Mouse (Mus musculus) MEL (cell line): Measurements from ENCODE around the gene Gm732. TPM values are rescaled to one million over a fixed set of nuclear protein-coding genes. Genes with fewer than 3 reads are reported as not detected.

ENCODE experiments used
- DNase-seq: peaks from one replicate; pipeline ENCODE4 v3.0.0; 2011; ENCODE audit warnings: low read depth, low spot score
- H3K27ac ChIP-seq: 2 replicates; pipeline ENCODE4 v1.5.1; 2012; ENCODE audit warnings: low read depth, mild to moderate bottlenecking, control low read depth, low read length, moderate library complexity; ENCODE audit not compliant: control insufficient read depth
- H3K27me3 ChIP-seq, 2 experiments: fragments of 150-350 bp in 1 of 2; sonication (generic) in 1 of 2; 2 replicates each; pipeline ENCODE4 v1.6.1; 2012; ENCODE audit warnings: low read length in 2 of 2, mild to moderate bottlenecking in 2 of 2, improper control_type of control experiment in 1 of 2, moderate library complexity in 1 of 2; ENCODE audit not compliant: insufficient read depth in 2 of 2, control insufficient read depth in 1 of 2
- H3K36me3 ChIP-seq, 2 experiments: 2 replicates each; pipeline ENCODE4 v1.6.1; 2012 to 2014; ENCODE audit warnings: low read length in 2 of 2, improper control_type of control experiment in 1 of 2, inconsistent platforms in 1 of 2, mild to moderate bottlenecking in 1 of 2; ENCODE audit not compliant: insufficient read depth in 2 of 2, control insufficient read depth in 1 of 2
- H3K4me1 ChIP-seq, 2 experiments: fragments of 150-350 bp in 1 of 2; sonication (generic) in 1 of 2; 2 replicates each; pipeline ENCODE4 v1.6.1; 2012; ENCODE audit warnings: low read length in 2 of 2, improper control_type of control experiment in 1 of 2, mild to moderate bottlenecking in 1 of 2; ENCODE audit not compliant: insufficient read depth in 2 of 2, control insufficient read depth in 1 of 2
- H3K4me3 ChIP-seq, 2 experiments: fragments of 150-350 bp in 1 of 2; sonication (generic) in 1 of 2; 2 replicates each; pipeline ENCODE4 v1.5.1; 2012; ENCODE audit warnings: low read depth in 2 of 2, low read length in 2 of 2, mild to moderate bottlenecking in 2 of 2, moderate library complexity in 2 of 2, control low read depth in 1 of 2, improper control_type of control experiment in 1 of 2; ENCODE audit not compliant: control insufficient read depth in 1 of 2, insufficient read depth in 1 of 2
- H3K79me2 ChIP-seq: 2 replicates; pipeline ENCODE4 v1.6.1; 2012; ENCODE audit warnings: mild to moderate bottlenecking, low read length, moderate library complexity; ENCODE audit not compliant: control insufficient read depth, poor library complexity, insufficient read depth
- H3K9ac ChIP-seq: 2 replicates; pipeline ENCODE4 v1.6.1; 2012; ENCODE audit warnings: low read depth, mild to moderate bottlenecking, control low read depth, low read length, moderate library complexity; ENCODE audit not compliant: control insufficient read depth, poor library complexity, severe bottlenecking
- H3K9me3 ChIP-seq: fragments of 150-350 bp; sonication (generic); replicated peaks from 2 replicates; pipeline ENCODE4 v1.6.1; 2012; ENCODE audit warnings: mild to moderate bottlenecking, low read length, improper control_type of control experiment, moderate library complexity; ENCODE audit not compliant: insufficient read depth
- BHLHE40 ChIP-seq: IDR thresholded peaks from 2 replicates; pipeline ENCODE4 v1.6.1; 2012; ENCODE audit warnings: low read depth, mild to moderate bottlenecking, inconsistent platforms, low read length, improper control_type of control experiment, borderline replicate concordance
- CTCF ChIP-seq, 3 experiments: IDR thresholded peaks in 2 of 3; conservative IDR thresholded peaks in 1 of 3; 2 replicates each; pipeline ENCODE4 v1.5.1; 2011 to 2012; ENCODE audit warnings: low read length in 3 of 3, low read depth in 2 of 3, mild to moderate bottlenecking in 2 of 3, improper control_type of control experiment in 1 of 3, inconsistent platforms in 1 of 3, mixed read lengths in 1 of 3, moderate library complexity in 1 of 3; ENCODE audit not compliant: control insufficient read depth in 1 of 3, insufficient read depth in 1 of 3, poor library complexity in 1 of 3, severe bottlenecking in 1 of 3
- GABPA ChIP-seq: IDR thresholded peaks from 2 replicates; pipeline ENCODE4 v1.6.1; 2012; ENCODE audit warnings: low read depth, mild to moderate bottlenecking, inconsistent platforms, low read length, improper control_type of control experiment, moderate library complexity
- MAZ ChIP-seq: IDR thresholded peaks from 2 replicates; pipeline ENCODE4 v1.6.1; 2012; ENCODE audit warnings: low read depth, mild to moderate bottlenecking, inconsistent platforms, low read length, improper control_type of control experiment
- NELFE ChIP-seq: IDR thresholded peaks from 2 replicates; pipeline ENCODE4 v1.6.1; 2011; ENCODE audit warnings: low read depth, low read length, improper control_type of control experiment
- NRF1 ChIP-seq: IDR thresholded peaks from 2 replicates; pipeline ENCODE4 v1.6.1; 2014; ENCODE audit warnings: low read depth, mild to moderate bottlenecking, inconsistent platforms, low read length, improper control_type of control experiment, moderate library complexity; ENCODE audit not compliant: poor library complexity, insufficient read depth, severe bottlenecking
- POLR2AphosphoS2 ChIP-seq: IDR thresholded peaks from 2 replicates; pipeline ENCODE4 v1.6.1; 2011; ENCODE audit warnings: low read length, improper control_type of control experiment
- POLR2AphosphoS5 ChIP-seq: IDR thresholded peaks from 2 replicates; pipeline ENCODE4 v1.6.1; 2012; ENCODE audit warnings: low read depth, borderline replicate concordance, mild to moderate bottlenecking, inconsistent platforms, low read length, moderate library complexity, mixed read lengths
- RCOR1 ChIP-seq: IDR thresholded peaks from 2 replicates; pipeline ENCODE4 v1.6.1; 2012; ENCODE audit warnings: low read depth, mild to moderate bottlenecking, inconsistent platforms, low read length, improper control_type of control experiment
- SIN3A ChIP-seq: IDR thresholded peaks from 2 replicates; pipeline ENCODE4 v1.6.1; 2012; ENCODE audit warnings: low read length, improper control_type of control experiment, inconsistent platforms
- TBP ChIP-seq: IDR thresholded peaks from 2 replicates; pipeline ENCODE4 v1.8.0; 2011; ENCODE audit warnings: low read depth, low read length, improper control_type of control experiment
- TCF12 ChIP-seq: IDR thresholded peaks from 2 replicates; pipeline ENCODE4 v1.6.1; 2014; ENCODE audit warnings: low read depth, mild to moderate bottlenecking, inconsistent platforms, low read length, improper control_type of control experiment, moderate library complexity
- USF2 ChIP-seq, 2 experiments: IDR thresholded peaks; 2 replicates each; pipeline ENCODE4 v1.6.1; 2011 to 2012; ENCODE audit warnings: improper control_type of control experiment in 2 of 2, low read length in 2 of 2, borderline replicate concordance in 1 of 2, inconsistent platforms in 1 of 2, low read depth in 1 of 2, mild to moderate bottlenecking in 1 of 2; ENCODE audit not compliant: insufficient read depth in 1 of 2
- ZNF384 ChIP-seq: IDR thresholded peaks from 2 replicates; pipeline ENCODE4 v1.6.1; 2012; ENCODE audit warnings: low read depth, mild to moderate bottlenecking, inconsistent platforms, low read length, improper control_type of control experiment
- polyA plus RNA-seq, 2 experiments: library from polyadenylated mRNA; stranded (reverse) in 1 of 2; unstranded in 1 of 2; fragments of >175 nt in 1 of 2; fragments of >200 nt in 1 of 2; gene quantifications; 2 replicates each; pipeline versions ENCODE4 v1.2.1 to v1.2.4; 2012; ENCODE audit warnings: low replicate concordance in 2 of 2, low read depth in 1 of 2; ENCODE audit not compliant: insufficient read length in 2 of 2, insufficient read depth in 1 of 2, missing spikeins in 1 of 2
- total RNA-seq: library from RNA; depleted of rRNA; stranded (reverse); fragments of 300-350 nt; gene quantifications from 2 replicates; pipeline ENCODE4 v1.2.3, GENCODE M21; 2012; rRNA removed

The Gm732 gene
- total RNA-seq = not detected in 2 replicates
- not detected for polyA plus RNA-seq

DNA sequence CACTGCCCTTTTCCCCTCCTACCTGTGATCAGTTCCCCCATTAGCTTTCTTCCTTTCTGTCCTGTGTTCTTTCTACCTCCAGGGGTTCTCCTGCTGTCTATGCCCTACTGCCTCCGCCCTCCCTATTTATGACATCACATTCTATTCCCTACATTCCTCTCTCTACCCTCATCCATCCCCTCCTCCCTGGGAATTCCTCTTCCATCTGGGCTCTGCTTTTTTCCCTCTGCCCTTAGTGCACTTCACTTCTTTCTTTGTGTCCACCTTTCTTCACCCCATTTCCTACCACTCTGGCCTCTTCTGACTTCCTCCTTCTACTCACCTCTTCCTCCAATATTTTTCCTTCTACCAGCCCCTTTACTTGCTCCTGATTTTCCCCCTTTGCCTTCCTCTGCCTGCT lies at the start of gene Gm732:
TSS of gene Gm732 (minus strand) at position 101 of the 400 bp plus-strand sequence.
- no peak within 1 kb of the TSS for H3K27ac ChIP-seq
- TF ChIP-seq POLR2AphosphoS2 (no peak), NELFE (no peak), USF2 (IDR thresholded peaks at IDR 0.05; ENCODE audit: borderline replicate concordance in 1 of 2, insufficient read depth in 1 of 2, low read depth in 1 of 2, low read length in 2 of 2) (no peak), BHLHE40 (no peak), RCOR1 (no peak), CTCF (IDR thresholded peaks at IDR 0.05 in 2 of 3, conservative IDR thresholded peaks at IDR 0.05 in 1 of 3; ENCODE audit: control insufficient read depth in 1 of 3, insufficient read depth in 1 of 3, low read depth in 2 of 3, low read length in 3 of 3, poor library complexity in 1 of 3, severe bottlenecking in 1 of 3) (no peak), NRF1 (no peak), SIN3A (no peak), TCF12 (no peak), TBP (no peak), MAZ (no peak), ZNF384 (no peak), POLR2AphosphoS5 (no peak), GABPA (no peak)
- no peak within 1 kb of the TSS for H3K4me3 ChIP-seq
- no peaks in the 10 kb centered on the region for H3K36me3 ChIP-seq
- H3K9ac ChIP-seq = no peak within 1 kb of the TSS
- no peaks in the 10 kb centered on the region for H3K27me3 ChIP-seq
- H3K4me1 ChIP-seq = no peaks in the 10 kb centered on the region
- no peak for DNase-seq
- H3K9me3 ChIP-seq = no peaks in the 10 kb centered on the region
- no peaks in the 10 kb centered on the region for H3K79me2 ChIP-seq

Other genes starting within 250 kb of the Gm732 start
- 2.2 and 3.0 TPM in 2 replicates for gene Tent5d, start 155.9 kb downstream of the Gm732 start, total RNA-seq
- 1 to 10 TPM in 1 of 2 experiments, not detected in 1; 2.0 TPM for gene Tent5d, start 155.9 kb downstream of the Gm732 start, polyA plus RNA-seq
- gene 2610002M06Rik, start 132.1 kb downstream of the Gm732 start, total RNA-seq = 24.6 and 26.2 TPM in 2 replicates
- gene 2610002M06Rik, start 132.1 kb downstream of the Gm732 start, polyA plus RNA-seq = 10 to 100 TPM; 34.4 to 49.5 TPM